Mouse (Mus musculus) small intestine, adult 2 months (tissue): ENCODE results near the gene Tet2. TPM values are rescaled to one million over a fixed set of nuclear protein-coding genes. Genes with fewer than 3 reads are reported as not detected.

ENCODE experiments used
- H3K27ac ChIP-seq: fragments of 200-500 bp; 2 replicates; pipeline ENCODE4 v1.5.1; 2012; ENCODE audit warnings: low read depth, low read length, control low read depth, inconsistent platforms; ENCODE audit not compliant: insufficient read depth
- H3K27me3 ChIP-seq: fragments of 200-500 bp; 2 replicates; pipeline ENCODE4 v1.6.1; 2012; ENCODE audit warnings: mild to moderate bottlenecking, moderate library complexity, low read length, inconsistent platforms; ENCODE audit not compliant: control insufficient read depth, insufficient read depth
- H3K36me3 ChIP-seq: fragments of 200-500 bp; 2 replicates; pipeline ENCODE4 v1.6.1; 2012; ENCODE audit warnings: mild to moderate bottlenecking, low read length, control low read depth, inconsistent platforms; ENCODE audit not compliant: control insufficient read depth, insufficient read depth
- H3K4me1 ChIP-seq: fragments of 200-500 bp; 2 replicates; pipeline ENCODE4 v1.6.1; 2012; ENCODE audit warnings: low read length, inconsistent platforms, mixed read lengths; ENCODE audit not compliant: control insufficient read depth, insufficient read depth, insufficient read length
- H3K4me3 ChIP-seq: fragments of 200-500 bp; 2 replicates; pipeline ENCODE4 v1.5.1; 2012; ENCODE audit warnings: low read depth, mild to moderate bottlenecking, control low read depth, inconsistent platforms, low read length, moderate library complexity
- CTCF ChIP-seq: fragments of 200-500 bp; IDR thresholded peaks from 2 replicates; pipeline ENCODE4 v1.5.1; 2012; ENCODE audit warnings: low read depth, mild to moderate bottlenecking, control low read depth, inconsistent platforms, low read length, moderate library complexity, mixed read lengths; ENCODE audit not compliant: insufficient replicate concordance, insufficient read length; ENCODE audit errors: extremely low read depth
- POLR2A ChIP-seq: fragments of 200-500 bp; IDR thresholded peaks from 2 replicates; pipeline ENCODE4 v1.6.1; 2012; ENCODE audit warnings: low read depth, mild to moderate bottlenecking, control low read depth, inconsistent platforms, low read length, moderate library complexity
- WGBS: fragments of 180-500 bp; shearing (Covaris S2); methylation state at CpG from one replicate; pipeline ENCODE4 v1.1.7; 2018; 5-methylcytosine and 5-hydroxymethylcytosine counted together
- polyA plus RNA-seq: library from polyadenylated mRNA; depleted of rRNA; stranded (reverse); fragments of >200 nt; gene quantifications from 2 replicates; pipeline ENCODE4 v1.2.3, GENCODE M21; 2012

The Tet2 gene
- polyA plus RNA-seq, 1 experiment, result 8.7 TPM

GRCm38 (mm10) chr3:133508881-133509280 is 36.1 kb downstream of the Tet2 start:
- Histone ChIP-seq H3K4me3 (no peak overlapping the region), H3K27me3 (no peaks in the 10 kb centered on the region), H3K36me3 (peaks cover 7% of the 10 kb centered on the region), H3K4me1 (peaks cover 3% of the 10 kb centered on the region; the same call in 1 of the 2 replicates), H3K27ac (no peak overlapping the region)
- WGBS, result 90% methylated on average over 3 of the region's 3 CpGs
- no peak for TF ChIP-seq CTCF
- TF ChIP-seq POLR2A, result no peak

- Histone ChIP-seq H3K36me3 (peaks cover 3% of the 10 kb centered on the region), H3K27ac (no peak overlapping the region), H3K4me3 (no peak overlapping the region), H3K27me3 (no peaks in the 10 kb centered on the region), H3K4me1 (peaks cover 2% of the 10 kb centered on the region; the same call in 1 of the 2 replicates)
- TF ChIP-seq CTCF (no peak), POLR2A (no peak)
- 45% methylated on average over 9 of the region's 9 CpGs for WGBS
These were observed 38.5 kb downstream of the Tet2 start for GRCm38 (mm10) chr3:133506289-133506954.

- Histone ChIP-seq H3K27ac (no peak overlapping the region), H3K4me3 (no peak overlapping the region), H3K36me3 (no peaks in the 10 kb centered on the region), H3K4me1 (no peaks in the 10 kb centered on the region), H3K27me3 (no peaks in the 10 kb centered on the region)
- TF ChIP-seq CTCF, result no peak
- TF ChIP-seq POLR2A, result no peak
- 89% methylated on average over 7 of the region's 7 CpGs for WGBS
These were observed 48.0 kb downstream of the Tet2 start for GRCm38 (mm10) chr3:133496953-133497352.

GRCm38 (mm10) chr3:133491370-133491769 is 53.6 kb downstream of the Tet2 start:
- Histone ChIP-seq H3K27ac (no peak overlapping the region), H3K4me1 (peaks cover 2% of the 10 kb centered on the region; the same call in 1 of the 2 replicates), H3K36me3 (peaks cover 22% of the 10 kb centered on the region), H3K27me3 (no peaks in the 10 kb centered on the region), H3K4me3 (no peak overlapping the region)
- TF ChIP-seq POLR2A (no peak), CTCF (no peak)
- 68% methylated on average over 2 of the region's 2 CpGs for WGBS

- 86% methylated on average over 13 of the region's 13 CpGs for WGBS
- no peak overlapping the region for H3K4me3 ChIP-seq
- TF ChIP-seq CTCF (no peak), POLR2A (no peak)
- no peak overlapping the region for H3K27ac ChIP-seq
- H3K4me1 ChIP-seq, result peaks cover 2% of the 10 kb centered on the region; the same call in 1 of the 2 replicates
- H3K27me3 ChIP-seq, result no peaks in the 10 kb centered on the region
- H3K36me3 ChIP-seq, result peaks cover 31% of the 10 kb centered on the region
These were observed 56.8 kb downstream of the Tet2 start for GRCm38 (mm10) chr3:133488022-133488725.

GRCm38 (mm10) chr3:133482887-133483286 is 62.1 kb downstream of the Tet2 start:
- peaks cover 2% of the 10 kb centered on the region; the same call in 1 of the 2 replicates for H3K4me1 ChIP-seq
- TF ChIP-seq POLR2A, result no peak
- TF ChIP-seq CTCF, result no peak
- 91% methylated on average over 1 of the region's 1 CpGs for WGBS

GRCm38 (mm10) chr3:133478987-133479386 is 66.0 kb downstream of the Tet2 start:
- Histone ChIP-seq H3K27me3 (no peaks in the 10 kb centered on the region), H3K27ac (no peak overlapping the region), H3K4me1 (peaks cover 2% of the 10 kb centered on the region; the same call in 1 of the 2 replicates), H3K36me3 (peaks cover 36% of the 10 kb centered on the region), H3K4me3 (no peak overlapping the region)
- TF ChIP-seq POLR2A, result no peak
- no peak for TF ChIP-seq CTCF
- WGBS, result 79% methylated on average over 3 of the region's 3 CpGs

More at GRCm38 (mm10) chr3:133482887-133483286, 62.1 kb downstream of the Tet2 start:
- Histone ChIP-seq H3K4me3 (no peak overlapping the region), H3K36me3 (peaks cover 47% of the 10 kb centered on the region), H3K27ac (no peak overlapping the region), H3K27me3 (no peaks in the 10 kb centered on the region)
